Mouse (Mus musculus) intestine, postnatal 0 days (tissue): ENCODE measurements at regions not wholly inside any gene's neighbourhood (a gene's known extent, or its start where the extent isn't known, plus 50 kb on each side); places are given as distances from the start of the nearest gene placed in this dataset.

Source experiments
- ATAC-seq: fragments of 200-750 bp; cut with Nextera tagmentation; 2 replicates; pipeline ENCODE4 v1.8.0; 2017; ENCODE audit warnings: mild to moderate bottlenecking, moderate TSS enrichment, moderate library complexity
- H3K27ac ChIP-seq: fragments of 300-500 bp; sonication (generic); 2 replicates; pipeline ENCODE4 v1.5.1; 2014; ENCODE audit warnings: mild to moderate bottlenecking, low read depth, low read length, moderate library complexity
- H3K27me3 ChIP-seq: fragments of 300-500 bp; sonication (generic); replicated peaks from 2 replicates; pipeline ENCODE4 v1.6.1; 2014; ENCODE audit warnings: low read length, mixed read lengths; ENCODE audit not compliant: control insufficient read depth, insufficient read depth
- H3K36me3 ChIP-seq: fragments of 300-500 bp; sonication (generic); 2 replicates; pipeline ENCODE4 v1.6.1; 2014; ENCODE audit warnings: mild to moderate bottlenecking, moderate library complexity; ENCODE audit not compliant: control insufficient read depth, insufficient read depth
- H3K4me1 ChIP-seq: fragments of 300-500 bp; sonication (generic); replicated peaks from 2 replicates; pipeline ENCODE4 v1.6.1; 2014; ENCODE audit warnings: antibody characterized with exemption, low read length, mixed read lengths; ENCODE audit not compliant: control insufficient read depth, insufficient read depth
- H3K4me2 ChIP-seq: fragments of 300-500 bp; sonication (generic); replicated peaks from 2 replicates; pipeline ENCODE4 v1.6.1; 2014; ENCODE audit warnings: low read depth, mild to moderate bottlenecking, moderate library complexity
- H3K4me3 ChIP-seq: fragments of 300-500 bp; sonication (generic); 2 replicates; pipeline ENCODE4 v1.5.1; 2014; ENCODE audit warnings: low read depth, low read length
- H3K9ac ChIP-seq: fragments of 300-500 bp; sonication (generic); 2 replicates; pipeline ENCODE4 v1.6.1; 2014; ENCODE audit warnings: mild to moderate bottlenecking, low read depth, low read length
- H3K9me3 ChIP-seq: fragments of 300-500 bp; sonication (generic); 2 replicates; pipeline ENCODE4 v1.6.1; 2016; ENCODE audit warnings: mixed run types; ENCODE audit not compliant: control insufficient read depth
- CTCF ChIP-seq: sonication (generic); IDR thresholded peaks from 2 replicates; pipeline ENCODE4 v1.5.1; 2016; ENCODE audit warnings: low read depth, mild to moderate bottlenecking, control low read depth, antibody characterized with exemption, moderate library complexity
- whole genome bisulfite sequencing: fragments of 180-500 bp; shearing (Covaris S2); extraction: QIAGEN DNeasy Blood & Tissue Kit; methylation state at CpG from one replicate; pipeline ENCODE4 v1.1.7; 2014; 5-methylcytosine and 5-hydroxymethylcytosine counted together

DNA sequence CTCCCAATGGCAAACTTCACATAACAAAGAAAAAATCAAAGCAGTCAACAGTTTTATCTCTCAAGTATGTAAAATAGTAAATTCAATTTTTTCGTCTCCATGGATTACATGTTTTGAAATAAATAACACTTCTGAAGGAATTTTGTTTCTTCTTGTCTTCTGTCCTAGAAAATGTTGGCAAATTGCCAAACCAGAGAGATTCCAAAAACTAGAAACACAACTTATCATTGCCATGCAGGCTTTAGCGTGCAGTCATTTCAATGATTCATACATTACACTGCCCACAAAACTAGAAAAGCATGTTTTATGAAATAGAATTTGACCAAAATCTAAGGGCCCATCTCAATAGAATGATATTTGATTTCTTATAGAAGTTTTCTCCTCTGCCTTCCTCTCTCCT, 98.2 kb downstream of the Hpgd start:
- no peaks in the 10 kb centered on the region for H3K4me1 ChIP-seq
- no peaks in the 10 kb centered on the region for H3K27me3 ChIP-seq
- H3K4me3 ChIP-seq: no peak overlapping the region
- no peak overlapping the region for H3K4me2 ChIP-seq
- no peak for ATAC-seq
- TF ChIP-seq CTCF: no peak
- WGBS: 70% methylated on average over 2 of the region's 2 CpGs
- no peak overlapping the region for H3K9ac ChIP-seq
- no peaks in the 10 kb centered on the region for H3K9me3 ChIP-seq
- no peaks in the 10 kb centered on the region for H3K36me3 ChIP-seq
- no peak overlapping the region for H3K27ac ChIP-seq

DNA sequence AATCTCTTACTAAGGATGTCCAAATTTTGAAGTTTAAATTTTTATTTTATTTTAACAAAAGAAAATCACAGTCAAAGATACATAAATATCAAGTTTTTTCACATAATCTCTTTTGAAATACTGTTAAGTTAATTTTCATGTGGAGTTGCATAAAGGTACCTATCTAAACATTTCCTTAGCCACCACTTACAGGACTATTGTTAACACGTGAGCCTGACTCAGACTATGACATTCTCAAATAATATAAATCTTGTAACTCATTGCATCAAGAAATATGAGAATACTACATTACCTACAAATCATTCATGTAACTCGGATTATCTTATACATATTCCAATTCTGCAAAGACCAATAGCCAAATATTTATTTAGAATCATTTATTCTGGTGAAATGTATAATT, 97.8 kb downstream of the Hpgd start:
- Histone ChIP-seq H3K4me1 (no peaks in the 10 kb centered on the region), H3K4me3 (no peak overlapping the region), H3K27me3 (no peaks in the 10 kb centered on the region), H3K9ac (no peak overlapping the region), H3K36me3 (no peaks in the 10 kb centered on the region), H3K4me2 (no peak overlapping the region), H3K27ac (no peak overlapping the region), H3K9me3 (no peaks in the 10 kb centered on the region)
- ATAC-seq: no peak
- no peak for TF ChIP-seq CTCF
- WGBS: 70% methylated on average over 2 of the region's 2 CpGs
